Mouse (Mus musculus): ENCODE data around the gene Sh3bp5.
"Not testable (repeated sequence)": the region's sequence is repeated elsewhere in the genome, so short reads cannot be mapped to it uniquely, and the experiment has no call there.

Sh3bp5 gene

DNA sequence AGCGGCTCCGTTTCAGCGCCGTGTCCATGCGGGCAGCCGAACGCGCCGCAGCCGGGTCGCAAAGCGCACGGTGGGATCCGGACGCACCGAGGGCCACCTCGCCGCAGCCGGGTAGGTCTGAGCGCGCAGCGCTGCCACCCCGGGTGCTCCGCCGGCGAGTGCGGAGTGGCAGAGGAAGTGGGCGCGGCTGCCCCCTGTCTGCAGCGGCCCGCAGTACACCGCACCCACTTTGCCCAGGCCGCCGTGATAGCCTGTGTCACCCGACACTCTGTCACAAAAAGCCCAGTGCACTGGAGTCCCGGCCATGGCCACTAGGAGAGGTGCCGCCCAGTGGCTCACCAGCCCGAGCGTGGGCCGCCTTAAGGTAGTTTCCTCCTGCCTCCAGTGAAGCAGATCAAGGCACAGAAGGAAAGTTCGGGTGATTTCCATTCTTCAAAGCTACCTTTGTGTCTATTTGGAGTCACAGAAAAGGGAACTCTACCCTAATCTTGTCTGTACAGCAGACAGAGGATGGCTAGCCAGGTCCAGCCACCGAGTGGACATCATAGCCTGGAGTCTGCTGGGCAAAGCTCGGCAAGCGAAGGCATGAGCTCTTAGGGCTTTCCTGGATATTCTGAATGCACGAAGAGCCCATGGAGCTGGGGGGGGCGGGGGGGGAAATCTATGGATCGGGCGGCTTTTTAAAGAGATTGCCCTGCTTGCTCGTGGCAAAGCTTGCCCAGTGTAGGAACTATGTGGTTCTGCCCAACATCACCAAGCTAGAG, at the start of gene Sh3bp5:
Gene Sh3bp5, minus strand, starts transcription at position 149 of the 764 bp plus-strand sequence.
- peak; percentile 99 for DNase-seq

DNA sequence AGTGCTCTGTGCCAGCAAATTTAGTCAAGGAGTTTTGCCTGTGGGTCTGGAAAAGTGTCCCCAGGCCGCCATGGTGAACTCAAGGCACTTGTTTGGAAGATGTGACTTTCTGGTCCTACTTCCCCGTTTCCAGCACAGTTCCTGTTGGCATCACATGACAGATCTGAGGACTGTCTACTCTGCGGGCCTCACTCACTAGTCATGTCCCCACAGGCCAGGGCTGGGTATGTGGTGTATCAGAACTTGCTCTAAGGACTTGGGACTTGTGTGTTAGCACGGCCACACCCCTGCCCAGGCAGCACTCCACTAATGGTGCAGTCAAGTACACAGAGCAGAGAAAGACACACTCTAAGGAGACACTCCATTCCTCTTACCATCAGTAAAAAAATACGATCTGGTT, 46.5 kb upstream of the Sh3bp5 start:
- DNase-seq = no peak

DNA sequence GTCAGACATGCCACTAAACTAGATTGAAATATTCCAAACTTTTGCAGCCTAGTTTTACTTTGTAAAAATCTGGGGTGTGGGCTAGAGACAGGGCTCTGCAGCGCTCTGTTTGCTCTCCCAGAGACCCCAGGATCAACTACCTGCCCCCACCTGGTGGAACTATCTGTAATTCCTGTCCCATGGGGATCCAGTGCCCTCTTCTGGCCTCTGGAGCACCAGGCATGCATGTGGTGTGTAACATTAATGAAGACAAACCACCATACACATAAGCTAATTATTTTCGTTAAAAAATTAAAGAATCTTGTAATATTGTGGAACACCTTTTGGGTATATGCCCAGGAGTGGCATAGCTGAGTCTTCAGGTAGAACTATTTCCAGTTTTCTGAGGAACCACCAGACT, 37.4 kb upstream of the Sh3bp5 start:
- DNase-seq = no peak

DNA sequence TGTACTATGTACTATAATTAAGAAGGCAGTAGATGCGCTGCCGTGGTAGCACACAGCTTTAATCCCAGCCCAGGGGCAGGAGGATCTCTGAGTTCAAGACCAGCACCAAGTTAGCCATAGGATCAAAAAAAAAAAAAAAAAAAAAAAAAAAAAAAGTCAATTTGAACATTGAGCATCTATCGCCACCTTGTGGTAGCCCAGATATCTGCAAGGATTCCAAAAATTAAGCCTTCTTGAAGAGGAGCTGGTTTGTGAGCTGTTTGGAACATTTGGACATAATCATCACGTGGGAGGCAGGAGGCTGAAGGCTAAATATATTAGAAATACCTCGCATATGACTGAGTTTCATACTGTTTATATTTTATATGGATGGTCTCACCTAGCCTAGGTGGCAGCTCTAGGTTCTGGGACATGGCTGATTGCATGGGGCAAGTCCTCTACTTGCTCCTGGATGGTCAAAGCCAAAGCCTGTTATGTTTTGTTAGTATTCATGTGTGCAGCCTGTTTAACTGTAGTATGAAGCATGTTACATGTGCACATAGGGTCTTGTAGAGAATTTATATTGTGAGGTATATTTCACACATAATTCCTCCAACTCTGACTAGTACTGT, 36.7 kb upstream of the Sh3bp5 start:
- DNase-seq = peak; percentile 56 to 82

DNA sequence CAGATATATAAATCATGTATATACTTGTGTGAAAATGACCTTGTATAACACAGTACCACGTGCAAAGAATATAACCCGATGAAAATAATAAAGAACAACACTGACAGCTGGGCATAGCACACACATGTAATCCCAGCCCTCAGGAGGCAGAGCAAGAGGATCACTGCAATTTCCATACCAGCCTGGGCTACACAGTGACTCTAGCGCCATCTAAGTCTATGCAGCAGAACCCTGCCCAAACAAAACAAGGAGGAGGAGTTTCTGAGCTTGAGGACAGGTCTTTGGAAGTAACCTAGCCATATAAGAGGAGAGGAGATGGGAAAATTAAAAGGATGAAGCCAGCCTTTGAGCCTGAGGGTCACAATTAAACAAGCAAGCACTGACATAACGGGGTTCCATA, 33.8 kb upstream of the Sh3bp5 start:
- no peak for DNase-seq

DNA sequence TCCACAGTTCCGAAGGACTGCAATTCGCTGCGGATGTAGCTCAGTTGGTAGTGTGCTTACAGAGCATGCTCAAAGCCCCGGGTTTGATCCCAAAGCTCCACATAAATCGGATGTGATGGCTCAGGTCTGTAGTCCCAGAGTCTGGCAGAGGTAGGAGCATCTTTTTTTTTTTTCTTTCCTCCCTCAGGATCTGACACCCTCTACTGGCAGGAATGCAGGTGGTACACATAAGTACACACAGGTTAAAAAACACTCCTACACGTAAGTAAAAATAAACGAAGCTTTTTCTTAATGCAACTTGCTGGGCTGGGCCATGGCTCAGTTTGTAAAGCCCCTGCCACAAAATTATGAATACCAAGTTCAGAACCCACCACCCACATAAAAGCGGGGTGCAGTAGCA, 28.3 kb upstream of the Sh3bp5 start:
- DNase-seq = peak in 1 of 2 experiments; percentile 46

DNA sequence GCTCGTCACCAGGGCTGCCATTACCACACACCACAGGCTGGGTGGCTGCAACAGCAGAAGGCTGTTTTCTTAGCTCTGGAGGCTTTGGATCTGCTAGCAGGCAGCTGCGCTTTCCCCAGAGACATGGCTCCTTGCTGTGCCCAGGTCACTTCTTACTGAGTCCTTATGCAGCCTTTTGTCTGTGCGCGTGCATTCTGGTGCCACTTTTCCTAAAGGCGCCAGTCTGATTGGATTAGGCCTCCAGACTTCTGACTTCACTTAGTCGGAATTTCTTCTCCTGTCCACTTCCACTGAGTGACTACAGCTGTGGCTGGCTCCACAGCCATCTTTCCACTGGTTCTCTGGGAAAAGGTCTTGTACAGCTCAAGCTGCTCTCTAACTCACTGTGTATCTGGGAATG, 27.0 kb upstream of the Sh3bp5 start:
- no peak for DNase-seq

DNA sequence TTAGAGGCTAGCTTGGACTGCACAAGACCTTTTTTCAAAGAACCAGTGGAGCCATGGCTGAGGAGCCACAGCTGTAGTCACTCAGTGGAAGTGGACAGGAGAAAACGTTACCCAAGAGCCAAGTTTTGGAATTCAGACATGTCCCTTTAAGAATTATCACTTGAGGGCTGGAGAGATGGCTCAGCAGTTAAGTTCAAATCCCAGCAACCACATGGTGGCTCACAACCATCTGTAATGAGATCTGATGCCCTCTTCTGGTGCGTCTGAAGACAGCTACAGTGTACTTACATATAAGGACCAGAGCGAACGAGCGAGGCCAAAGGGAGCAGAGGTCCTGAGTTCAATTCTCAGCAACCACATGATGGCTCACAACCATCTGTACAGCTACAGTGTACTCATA, 26.3 kb upstream of the Sh3bp5 start:
- not testable (repeated sequence) for DNase-seq

DNA sequence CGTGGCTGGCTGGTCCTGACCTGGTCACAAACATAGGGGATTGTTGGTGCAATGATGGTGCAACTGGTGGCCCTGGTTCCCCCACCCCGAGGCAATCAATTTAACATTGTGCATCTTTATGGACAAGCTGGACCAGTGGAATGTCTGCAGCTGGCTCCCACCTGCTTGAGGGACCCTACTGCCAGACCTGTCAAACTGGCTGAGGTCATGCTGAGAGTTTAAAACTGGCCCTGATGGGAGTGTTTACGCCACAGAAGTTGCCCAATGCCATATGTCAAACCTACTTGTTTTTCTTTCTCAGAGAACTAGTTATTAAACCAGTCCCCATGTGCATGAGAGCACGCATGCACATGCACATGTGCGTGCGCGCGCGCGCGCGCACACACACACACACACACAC, 22.1 kb upstream of the Sh3bp5 start:
- DNase-seq = no peak

DNA sequence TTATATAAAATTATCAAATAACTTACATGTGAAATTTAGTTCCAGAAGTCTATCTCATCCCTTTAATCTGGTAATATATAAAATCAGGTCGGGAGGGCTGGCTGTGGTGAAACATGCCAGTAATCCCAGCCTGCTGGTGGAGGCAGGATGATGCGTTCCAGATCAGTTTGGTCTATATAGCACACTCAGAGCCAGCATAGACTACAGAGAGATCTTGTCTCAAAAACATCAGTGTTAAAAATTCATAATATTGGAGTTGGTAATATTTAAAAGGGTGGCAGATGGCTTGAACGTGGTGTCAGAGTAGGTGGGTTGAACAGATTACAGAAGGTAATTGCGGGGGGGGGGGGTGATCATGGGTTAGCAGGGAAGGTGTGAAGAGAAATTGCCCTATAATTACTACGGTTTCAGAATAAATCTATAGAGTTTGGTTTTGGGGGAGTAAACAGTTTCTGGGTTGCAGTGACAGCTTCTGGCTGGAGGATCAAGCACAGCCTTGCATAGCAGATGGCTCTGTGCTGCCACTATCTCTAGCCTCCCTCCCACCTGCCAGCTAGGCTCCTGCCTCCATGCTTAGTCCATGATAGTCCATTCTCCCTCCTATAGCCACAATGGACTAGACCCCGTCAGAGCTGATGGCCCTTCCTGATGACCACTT, 20.3 kb upstream of the Sh3bp5 start:
- DNase-seq = no peak

DNA sequence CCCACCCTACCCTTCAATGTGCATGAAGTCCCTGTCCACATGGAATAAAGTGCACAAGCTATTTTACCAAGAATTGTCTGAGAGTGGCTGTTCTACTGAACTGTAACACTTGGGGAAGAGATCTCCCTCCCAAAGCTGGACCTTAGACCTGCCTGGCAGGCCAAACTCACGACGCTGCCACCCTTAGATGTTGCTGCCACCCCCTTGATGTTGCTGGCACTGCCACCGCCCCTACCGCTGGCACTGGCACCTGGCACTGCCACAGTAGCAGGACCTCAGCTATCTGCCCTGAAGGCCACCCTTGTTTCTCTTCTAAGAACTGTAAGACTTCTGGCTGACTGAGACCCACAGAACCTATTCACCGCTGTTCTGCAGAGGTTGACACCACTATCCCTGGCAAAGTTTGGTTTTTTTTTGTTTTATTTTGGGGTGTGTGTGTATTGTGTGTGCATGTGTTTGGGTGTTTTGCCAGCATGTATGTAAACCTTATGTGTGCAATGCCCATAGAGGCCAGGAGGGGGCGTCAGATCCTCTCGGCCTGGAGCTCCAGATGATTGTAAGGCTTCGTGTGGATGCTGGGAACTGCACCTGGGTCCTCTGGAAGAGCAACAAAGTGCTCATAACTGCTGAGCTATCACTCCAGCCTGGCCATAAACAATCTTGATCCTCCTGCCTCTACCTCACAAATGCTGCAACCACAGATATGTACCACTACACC, 19.1 kb upstream of the Sh3bp5 start:
- DNase-seq = no peak

DNA sequence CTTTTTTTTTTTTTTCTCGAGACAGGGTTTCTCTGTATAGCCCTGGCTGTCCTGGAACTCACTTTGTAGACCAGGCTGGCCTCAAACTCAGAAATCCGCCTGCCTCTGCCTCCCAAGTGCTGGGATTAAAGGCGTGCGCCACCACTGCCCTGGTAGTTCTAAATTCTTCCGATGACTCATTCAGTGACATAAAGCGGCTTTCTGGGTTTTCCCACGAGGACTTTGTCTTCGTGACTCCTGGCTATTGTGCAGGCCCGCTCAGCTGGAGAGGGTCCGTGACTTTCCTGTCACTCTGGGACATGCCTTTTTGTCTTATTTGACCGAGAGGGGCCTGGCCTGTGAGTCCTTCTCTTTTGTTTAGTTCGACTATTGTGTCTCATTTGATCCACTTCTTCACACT, 18.1 kb upstream of the Sh3bp5 start:
- DNase-seq = not testable (repeated sequence)

DNA sequence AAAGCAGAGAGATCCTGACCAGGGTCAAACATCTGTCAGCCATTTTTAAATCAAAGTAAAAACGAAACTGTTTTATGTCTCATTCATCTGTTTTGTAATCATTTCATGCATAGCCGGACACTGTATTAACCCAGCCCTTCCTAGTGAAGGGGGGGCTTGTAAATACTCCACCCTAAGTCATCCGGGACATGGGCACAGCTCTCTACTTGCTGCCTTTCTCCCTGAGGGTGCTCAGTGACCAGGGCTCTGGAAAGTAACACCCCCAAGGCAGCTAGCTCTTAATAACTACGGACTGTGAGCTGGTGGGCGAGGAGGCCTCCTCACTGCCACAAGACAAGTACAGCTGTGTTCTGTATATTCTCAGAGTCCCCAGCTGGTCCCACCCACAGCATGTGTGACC, 13.1 kb upstream of the Sh3bp5 start:
- DNase-seq = no peak

DNA sequence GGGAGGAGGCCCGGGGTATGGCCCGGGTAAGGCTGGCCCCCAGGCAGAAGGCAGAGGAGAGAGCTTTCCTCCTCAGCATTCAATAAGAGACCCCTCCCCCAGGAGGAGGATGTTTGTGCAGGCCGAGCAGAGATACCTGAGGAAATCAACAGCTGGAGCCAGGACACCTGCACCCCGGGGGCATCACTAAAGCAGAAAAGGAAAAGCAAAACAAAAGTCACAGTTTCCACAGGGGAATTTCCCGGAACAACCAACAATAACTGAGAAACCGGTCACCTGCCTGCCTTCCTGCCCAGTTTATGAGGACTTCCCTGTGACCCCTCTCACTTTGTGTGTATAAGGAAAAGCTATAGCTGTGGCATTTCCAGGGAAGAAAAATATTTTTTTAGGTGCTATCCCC, 7.7 kb upstream of the Sh3bp5 start:
- DNase-seq = no peak

DNA sequence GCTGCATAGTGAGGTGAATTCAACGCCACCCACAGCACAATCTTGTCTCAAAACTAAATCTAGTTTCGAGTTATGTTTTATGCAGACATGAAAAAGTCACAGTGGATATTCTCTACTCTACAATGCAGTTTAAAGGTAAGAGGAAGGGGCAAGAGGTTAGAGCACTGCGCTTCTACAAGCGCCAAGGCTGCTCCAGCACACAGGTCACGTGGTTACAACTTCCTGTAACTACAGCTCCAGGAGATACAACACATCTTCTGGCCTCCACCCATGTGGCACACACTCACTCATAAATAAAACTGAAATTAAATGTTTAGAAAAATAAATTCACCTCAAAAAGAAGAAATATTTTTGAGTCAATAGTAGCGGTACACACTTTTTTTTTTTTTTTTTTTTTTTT, 4.8 kb upstream of the Sh3bp5 start:
- no peak for DNase-seq

DNA sequence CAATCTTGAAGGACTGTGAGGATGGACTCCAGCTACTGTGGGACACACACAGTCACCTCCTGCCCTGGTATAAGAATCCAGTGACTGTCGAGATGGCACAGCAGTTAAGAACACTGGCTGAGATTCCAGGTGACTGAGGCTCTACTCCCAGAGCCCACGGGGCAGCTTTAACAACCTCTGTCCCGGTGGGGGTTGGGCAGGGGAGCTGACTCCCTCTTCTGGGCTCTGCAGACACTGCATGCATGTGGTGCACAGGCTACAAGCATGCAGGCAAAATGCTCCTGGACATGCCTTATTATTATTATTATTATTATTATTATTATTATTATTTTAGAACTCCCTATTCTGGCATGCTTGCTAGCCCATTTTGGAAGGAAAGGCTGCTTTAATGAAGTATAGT, 4.4 kb upstream of the Sh3bp5 start:
- no peak for DNase-seq

DNA sequence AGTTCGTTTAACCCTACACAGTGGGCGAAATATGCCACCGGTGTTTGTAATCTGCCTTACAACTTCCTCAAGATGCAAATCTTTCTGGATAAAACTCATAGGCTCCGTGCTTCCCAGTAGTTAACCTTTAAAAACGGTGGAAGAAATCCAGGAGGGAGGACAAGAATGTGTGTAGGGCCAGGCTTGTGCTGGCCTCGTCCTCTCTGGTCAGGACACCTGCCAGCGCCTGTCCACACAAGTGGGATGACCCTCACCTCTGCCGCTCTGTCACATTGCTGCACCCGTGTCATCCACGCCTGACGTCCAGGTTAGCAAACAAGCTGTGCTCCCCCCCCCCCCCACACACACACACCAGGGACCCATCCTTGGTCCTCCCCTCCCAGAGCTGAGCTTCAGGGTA, 3.4 kb upstream of the Sh3bp5 start:
- peak in 1 of 2 experiments; percentile 30 for DNase-seq

DNA sequence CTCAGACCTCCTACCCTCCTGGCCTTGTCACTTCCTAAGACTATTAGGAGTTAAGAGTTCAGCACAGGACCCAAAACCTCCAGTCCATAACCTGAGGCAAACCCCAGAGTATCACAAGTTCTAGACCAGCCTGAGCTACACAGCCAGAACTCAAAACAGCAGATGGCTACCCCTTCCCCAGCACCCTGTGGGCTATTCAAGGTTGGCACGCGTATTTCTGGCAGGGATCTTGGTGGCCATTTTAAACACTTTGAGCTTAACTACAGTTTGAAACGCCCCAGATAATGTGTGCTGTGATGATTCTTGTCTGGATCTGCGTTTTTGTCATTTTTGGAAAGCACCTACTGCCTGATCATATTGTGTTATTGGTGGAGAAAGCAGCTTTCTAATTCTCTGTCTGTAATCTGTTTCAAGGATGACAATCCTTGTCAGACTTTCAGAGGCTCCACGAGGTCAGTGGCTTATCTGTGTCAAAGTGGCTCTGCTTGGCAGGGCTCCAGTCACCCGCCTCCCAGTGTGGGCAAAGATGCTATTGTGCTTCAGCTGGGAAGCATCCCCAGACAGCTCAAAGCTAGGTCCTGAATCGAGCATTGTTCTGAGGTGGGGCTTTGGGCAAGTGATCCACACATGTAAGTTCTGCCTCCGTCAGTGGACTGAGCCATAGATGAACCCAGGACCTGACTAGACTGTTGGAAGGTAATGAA, 2.1 kb upstream of the Sh3bp5 start:
- peak; percentile 68 to 82 for DNase-seq

DNA sequence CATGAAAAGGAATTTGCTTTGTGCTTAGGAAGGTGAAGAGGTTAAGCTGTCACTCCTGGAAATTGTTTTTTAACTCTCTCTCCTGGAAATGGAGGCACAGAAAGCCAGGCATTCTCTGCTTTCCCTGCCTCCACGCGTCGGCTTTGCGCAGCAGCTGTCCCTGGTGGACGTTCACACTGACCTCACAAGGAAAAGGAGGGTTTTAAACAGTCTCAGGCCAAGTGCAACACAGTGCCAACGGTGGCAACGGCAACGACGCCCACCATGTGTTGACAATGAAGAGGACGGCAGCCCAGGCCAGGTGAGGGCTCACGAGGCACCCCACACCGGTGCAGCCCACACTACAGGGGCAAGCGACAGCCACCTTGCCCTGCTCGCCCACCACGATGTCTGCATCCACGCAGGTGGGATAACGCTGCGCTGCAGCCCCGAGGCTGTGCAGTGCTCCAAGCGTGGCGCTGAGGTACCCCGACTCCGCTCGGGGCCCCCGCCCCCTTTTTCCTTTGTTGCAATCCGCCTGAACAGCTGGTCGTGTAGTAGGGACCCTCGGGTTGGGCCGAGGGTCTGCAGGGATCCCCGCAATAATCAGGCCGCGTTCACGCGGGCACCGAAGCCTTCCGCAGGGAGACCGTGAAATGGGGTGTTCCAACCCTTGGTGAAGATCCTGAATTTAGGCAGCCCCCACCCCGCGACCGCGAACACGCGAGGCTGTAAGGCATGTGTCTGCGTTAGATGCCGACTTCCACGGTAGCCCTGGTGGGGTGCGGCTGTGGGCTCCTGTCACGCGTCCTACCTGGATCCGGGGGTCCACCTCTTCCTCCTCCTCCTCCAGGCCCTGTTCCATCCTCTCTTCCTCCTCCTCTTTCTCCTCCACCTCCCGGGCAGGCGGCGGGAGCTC, 611 bp downstream of the Sh3bp5 start:
- peak; percentile 69 to 74 for DNase-seq

DNA sequence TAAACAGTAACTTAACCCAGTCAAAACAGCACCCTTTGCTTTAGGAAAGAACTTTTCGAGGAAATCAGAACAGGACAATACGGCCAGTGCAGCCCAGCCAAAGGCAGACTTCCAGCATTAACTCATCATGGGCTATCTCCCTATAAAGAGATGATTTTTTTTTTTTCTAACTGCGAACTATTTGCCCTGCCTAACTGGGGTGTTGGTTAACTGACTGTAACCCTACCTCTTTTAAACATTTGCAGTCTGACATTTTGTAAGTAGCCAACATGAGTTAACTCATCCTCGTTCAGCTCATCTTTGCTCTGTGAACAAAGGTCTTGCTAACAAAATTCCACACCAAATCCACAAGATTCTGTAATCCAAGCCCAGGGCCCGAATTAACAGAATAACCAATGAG, 1.5 kb downstream of the Sh3bp5 start:
- DNase-seq = no peak

DNA sequence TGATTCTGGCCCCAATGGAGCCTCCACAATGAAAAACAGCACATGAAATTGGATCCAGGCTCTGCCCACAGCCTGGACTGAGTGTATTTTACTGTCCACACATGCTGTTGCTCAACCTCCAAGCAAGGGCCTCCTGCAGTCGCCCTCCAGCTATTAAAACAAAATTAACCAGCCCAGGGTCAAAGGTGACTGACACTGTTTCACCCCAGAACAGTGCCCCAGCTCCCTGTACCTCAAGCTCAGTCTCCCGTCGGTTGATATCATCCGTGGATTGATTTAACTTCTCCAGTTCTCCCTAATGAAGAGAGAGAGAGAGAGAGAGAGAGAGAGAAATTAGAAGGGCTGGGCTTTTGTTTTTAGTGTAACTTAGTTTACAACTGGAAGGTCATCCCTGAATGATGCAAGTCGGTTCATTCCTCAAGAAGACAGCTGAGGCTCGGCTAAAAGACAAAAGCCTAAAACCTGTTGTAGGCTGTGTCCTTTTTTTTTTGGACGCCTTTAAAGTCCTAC, 2.0 kb downstream of the Sh3bp5 start:
- no peak for DNase-seq

DNA sequence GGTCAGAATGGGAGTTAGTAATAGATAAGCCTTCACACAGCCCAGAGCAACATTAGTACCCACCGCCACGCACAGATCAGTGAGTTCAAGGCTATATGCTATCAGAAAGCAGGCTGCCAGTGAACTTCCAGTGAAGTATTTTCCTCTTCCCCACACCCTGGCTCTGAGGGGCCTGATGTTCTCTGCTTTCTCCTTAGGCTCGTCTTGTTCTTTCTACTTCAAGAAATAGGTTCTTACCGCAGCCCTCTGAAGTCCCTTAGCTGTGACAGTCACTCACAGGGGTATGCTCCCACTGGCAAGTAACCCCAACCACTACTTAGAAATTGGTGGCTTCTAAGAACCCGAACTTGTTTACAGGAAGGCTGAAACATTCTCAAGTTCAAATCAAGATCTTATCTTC, 2.8 kb downstream of the Sh3bp5 start:
- DNase-seq = no peak

Measured in cerebellum, postnatal 25 days (tissue).